In genomic region chr1:18191719-18192118, GRCm38 (mm10) we compare ENCODE assay signal across 28 mouse cellular contexts. TPM values are rescaled to one million over a fixed set of nuclear protein-coding genes. Genes with fewer than 3 reads are reported as not detected.
DNase-seq lines count a peak whose midpoint lies in the region; ATAC-seq and TF ChIP-seq lines count a peak whose summit lies in the region.
"Had no signal": no experiment of that assay in that cellular context is flagged by ENCODE, and none has a peak within 500 bp of the region (broad histone marks: within the 10 kb centered on the region; RNA-seq: fewer than 3 reads in every experiment).

No protein-coding gene starts in this region.

- no peaks in the 10 kb centered on the region for H3K4me1 ChIP-seq in midbrain, embryonic 11.5 days (ENCODE audit: control insufficient read depth, insufficient read depth, low read length)
- H3K4me1 ChIP-seq in midbrain, embryonic 10.5 days = no peaks in the 10 kb centered on the region
- H3K4me1 ChIP-seq in forebrain, postnatal 0 days (ENCODE audit: insufficient read depth) = no peaks in the 10 kb centered on the region
- 0 out of 2 replicates have a peak, but pooled peaks cover 3% of the 10 kb centered on the region for H3K4me1 ChIP-seq in midbrain, embryonic 14.5 days (ENCODE audit: control insufficient read depth, insufficient read depth, low read length)
- H3K4me1 ChIP-seq: heart, embryonic 13.5 days; limb, embryonic 12.5 days; liver, embryonic 12.5 days had no signal

- H3K4me3 ChIP-seq in midbrain, embryonic 11.5 days (ENCODE audit: low read depth, low read length) = no peak overlapping the region
- no peak overlapping the region for H3K4me3 ChIP-seq in midbrain, embryonic 10.5 days
- H3K4me3 ChIP-seq in forebrain, postnatal 0 days (ENCODE audit: low read depth, low read length) = no peak overlapping the region
- no peak overlapping the region for H3K4me3 ChIP-seq in midbrain, embryonic 14.5 days (replicated peaks; ENCODE audit: low read depth, low read length)
- H3K4me3 ChIP-seq: heart, embryonic 13.5 days; limb, embryonic 12.5 days; liver, embryonic 12.5 days had no signal

- 0 out of 2 replicates have a peak, but pooled peaks have one; percentile 24 for ATAC-seq in midbrain, embryonic 11.5 days (ENCODE audit: low FRiP score)
- peak; percentile 76 for ATAC-seq in forebrain, postnatal 0 days
- no peak for ATAC-seq in midbrain, embryonic 14.5 days (ENCODE audit: low FRiP score, low TSS enrichment)
- ATAC-seq: liver, embryonic 12.5 days had no signal

- no peaks in the 10 kb centered on the region for H3K36me3 ChIP-seq in midbrain, embryonic 11.5 days (ENCODE audit: control insufficient read depth, insufficient read depth, low read length)
- H3K36me3 ChIP-seq in midbrain, embryonic 10.5 days = no peaks in the 10 kb centered on the region
- no peaks in the 10 kb centered on the region for H3K36me3 ChIP-seq in forebrain, postnatal 0 days (ENCODE audit: insufficient read depth)
- no peaks in the 10 kb centered on the region for H3K36me3 ChIP-seq in midbrain, embryonic 14.5 days (ENCODE audit: control insufficient read depth, insufficient read depth, low read length)
- H3K36me3 ChIP-seq: heart, embryonic 13.5 days; limb, embryonic 12.5 days; liver, embryonic 12.5 days had no signal

- WGBS in midbrain, embryonic 11.5 days = 53% methylated on average over 4 of the region's 4 CpGs
- WGBS in midbrain, embryonic 10.5 days = 58% methylated on average over 4 of the region's 4 CpGs
- 8% methylated on average over 4 of the region's 4 CpGs for WGBS in forebrain, postnatal 0 days
- 50% methylated on average over 4 of the region's 4 CpGs for WGBS in midbrain, embryonic 14.5 days

- no peaks in the 10 kb centered on the region for H3K27me3 ChIP-seq in midbrain, embryonic 11.5 days (ENCODE audit: control insufficient read depth, insufficient read depth, low read length)
- no peaks in the 10 kb centered on the region for H3K27me3 ChIP-seq in midbrain, embryonic 10.5 days (ENCODE audit: low read depth, poor library complexity, severe bottlenecking)
- no peaks in the 10 kb centered on the region for H3K27me3 ChIP-seq in forebrain, postnatal 0 days (ENCODE audit: insufficient read depth, low read length)
- H3K27me3 ChIP-seq in midbrain, embryonic 14.5 days (ENCODE audit: control insufficient read depth, insufficient read depth, low read length) = no peaks in the 10 kb centered on the region
- H3K27me3 ChIP-seq: CH12.LX; heart, embryonic 13.5 days; limb, embryonic 12.5 days; liver, embryonic 12.5 days had no signal

- no peak overlapping the region for H3K9ac ChIP-seq in midbrain, embryonic 11.5 days (ENCODE audit: low read length)
- H3K9ac ChIP-seq in forebrain, postnatal 0 days = no peak overlapping the region
- H3K9ac ChIP-seq in midbrain, embryonic 14.5 days (replicated peaks; ENCODE audit: low read length) = no peak overlapping the region
- H3K9ac ChIP-seq: heart, embryonic 13.5 days; limb, embryonic 12.5 days; liver, embryonic 12.5 days; lung, embryonic 14.5 days had no signal

- TF ChIP-seq CTCF in forebrain, postnatal 0 days (IDR thresholded peaks at IDR 0.05; ENCODE audit: low read depth) = no peak

- no peak overlapping the region for H3K27ac ChIP-seq in midbrain, embryonic 11.5 days (ENCODE audit: low read depth, low read length)
- no peak overlapping the region for H3K27ac ChIP-seq in midbrain, embryonic 10.5 days (replicated peaks)
- H3K27ac ChIP-seq in forebrain, postnatal 0 days (ENCODE audit: low read depth, low read length) = no peak overlapping the region
- no peak overlapping the region for H3K27ac ChIP-seq in midbrain, embryonic 14.5 days (replicated peaks; ENCODE audit: low read depth, low read length)
- H3K27ac ChIP-seq: heart, embryonic 13.5 days; limb, embryonic 12.5 days; liver, embryonic 12.5 days had no signal

- H3K9me3 ChIP-seq in midbrain, embryonic 11.5 days (ENCODE audit: control insufficient read depth, low read length) = no peaks in the 10 kb centered on the region
- H3K9me3 ChIP-seq in midbrain, embryonic 10.5 days (replicated peaks) = no peaks in the 10 kb centered on the region
- no peaks in the 10 kb centered on the region for H3K9me3 ChIP-seq in forebrain, postnatal 0 days (ENCODE audit: low read length)
- H3K9me3 ChIP-seq in midbrain, embryonic 14.5 days (ENCODE audit: control insufficient read depth, low read length) = no peaks in the 10 kb centered on the region
- H3K9me3 ChIP-seq: heart, embryonic 13.5 days; limb, embryonic 12.5 days; liver, embryonic 12.5 days had no signal

- DNase-seq in midbrain, embryonic 11.5 days (ENCODE audit: low spot score, missing footprints) = no peak
- no peak for DNase-seq in midbrain, embryonic 10.5 days (ENCODE audit: low spot score)
- peak; percentile 54 for DNase-seq in forebrain, postnatal 0 days
- DNase-seq in midbrain, embryonic 14.5 days = peak; percentile 5
- DNase-seq in kidney, postnatal 14 days = no peak
- no peak for DNase-seq in kidney, adult 8-10 months
- DNase-seq in urinary bladder, postnatal 14 days (ENCODE audit: low spot score) = no peak
- DNase-seq: adrenal gland, postnatal 36 days; cerebellum, adult 8-10 months; gastrocnemius, postnatal 14 days; heart, adult 18-20 months; kidney, adult 9 months; lung, embryonic 14.5 days; lung, postnatal 36 days; right cerebral cortex, adult 18-20 months; thymus, postnatal 25 days had no signal

- H3K4me2 ChIP-seq in midbrain, embryonic 11.5 days = no peak overlapping the region
- no peak overlapping the region for H3K4me2 ChIP-seq in forebrain, postnatal 0 days (ENCODE audit: low read depth)
- no peak overlapping the region for H3K4me2 ChIP-seq in midbrain, embryonic 14.5 days (ENCODE audit: low read length)
- H3K4me2 ChIP-seq: heart, embryonic 13.5 days; limb, embryonic 12.5 days; liver, embryonic 12.5 days; lung, embryonic 14.5 days had no signal

RNA-seq across cellular contexts. Expression of gene Defb18, which starts 45.5 kb away (rescaled TPM):
- polyA plus RNA-seq in midbrain, embryonic 11.5 days (2014; fragmentation: Nextera tagmentation; extraction: Ambion mirVana) = not detected in 2 replicates
- polyA plus RNA-seq in midbrain, embryonic 10.5 days (2016; fragmentation: Nextera tagmentation; extraction: Ambion mirVana) = not detected in 2 replicates
- total RNA-seq in forebrain, postnatal 0 days (2014; rRNA removed) = not detected in 2 replicates
- polyA plus RNA-seq in forebrain, postnatal 0 days (2015; fragmentation: Nextera tagmentation; extraction: Ambion mirVana) = not detected in 2 replicates
- polyA plus RNA-seq in midbrain, embryonic 14.5 days (2014; fragmentation: Nextera tagmentation; extraction: Ambion mirVana) = not detected in 2 replicates
- total RNA-seq: adrenal gland, postnatal 36 days; CH12.LX; common myeloid progenitor, adult 5-6 weeks; gastrocnemius, postnatal 14 days; heart, adult 18-20 months; heart, postnatal 25 days; layer of hippocampus, postnatal 14 days; MEL had no signal
- polyA plus RNA-seq: embryonic facial prominence, embryonic 11.5 days; heart, embryonic 13.5 days; intestine, embryonic 14.5 days; large intestine, adult 2 months; limb, embryonic 12.5 days; liver, embryonic 12.5 days; lung, embryonic 14.5 days; small intestine, adult 2 months had no signal

RNA-seq across cellular contexts. Expression of gene Crisp4, which starts 46.0 kb away (rescaled TPM):
- polyA plus RNA-seq in midbrain, embryonic 11.5 days (2014; fragmentation: Nextera tagmentation; extraction: Ambion mirVana) = not detected in 2 replicates
- not detected in 2 replicates for polyA plus RNA-seq in midbrain, embryonic 10.5 days (2016; fragmentation: Nextera tagmentation; extraction: Ambion mirVana)
- not detected in 2 replicates for total RNA-seq in forebrain, postnatal 0 days (2014; rRNA removed)
- polyA plus RNA-seq in forebrain, postnatal 0 days (2015; fragmentation: Nextera tagmentation; extraction: Ambion mirVana) = not detected in 2 replicates
- not detected in 2 replicates for polyA plus RNA-seq in midbrain, embryonic 14.5 days (2014; fragmentation: Nextera tagmentation; extraction: Ambion mirVana)
- total RNA-seq: adrenal gland, postnatal 36 days; CH12.LX; common myeloid progenitor, adult 5-6 weeks; gastrocnemius, postnatal 14 days; heart, adult 18-20 months; heart, postnatal 25 days; layer of hippocampus, postnatal 14 days; MEL had no signal
- polyA plus RNA-seq: embryonic facial prominence, embryonic 11.5 days; heart, embryonic 13.5 days; intestine, embryonic 14.5 days; large intestine, adult 2 months; limb, embryonic 12.5 days; liver, embryonic 12.5 days; lung, embryonic 14.5 days; small intestine, adult 2 months had no signal

Comparison
In these comparisons a context has a peak if more than half of its experiments do, and no peak if none do; other contexts are left out.
1. DNase-seq: peak in forebrain, postnatal 0 days (single experiment) and midbrain, embryonic 14.5 days (single experiment); none in midbrain, embryonic 11.5 days (single experiment), midbrain, embryonic 10.5 days (single experiment), kidney, postnatal 14 days (single experiment), kidney, adult 8-10 months (0 of 2) and urinary bladder, postnatal 14 days (single experiment).